Mouse (Mus musculus): ENCODE results near the gene Npcd.

GRCm38 (mm10) chr15:79765361-79765760 lies 68.7 kb downstream of the Npcd start:
- TF ChIP-seq POLR2A (IDR thresholded peaks at IDR 0.05; ENCODE audit: insufficient read depth, low read depth, low read length) (no peak), EP300 (IDR thresholded peaks at IDR 0.05; ENCODE audit: insufficient read depth, low read depth, low read length) (no peak)

All from heart, adult 2 months (tissue).